Mouse (Mus musculus): ENCODE measurements around the gene Pinlyp. TPM values are rescaled to one million over a fixed set of nuclear protein-coding genes. Genes with fewer than 3 reads are reported as not detected.

Gene Pinlyp
- total RNA-seq, 2 experiments from 2014 or later, result not detected

Other genes with a start within 250 kb of the Pinlyp start
- 1 to 10 TPM; 2.2 to 2.6 TPM for gene Zfp61, start 244.9 kb downstream of the Pinlyp start, total RNA-seq (2021)
- 1 to 10 TPM; 1.7 to 2.1 TPM for gene Zfp94, start 229.5 kb downstream of the Pinlyp start, total RNA-seq (2021)
- not detected for gene Tescl, start 212.2 kb downstream of the Pinlyp start, total RNA-seq (2021)
- gene Lypd5, start 196.9 kb downstream of the Pinlyp start, total RNA-seq (2021), result not detected
- gene Kcnn4, start 175.9 kb downstream of the Pinlyp start, total RNA-seq (2021), result under 1 TPM; 0.46 to 0.50 TPM
- 10 to 100 TPM; 10.3 to 11.0 TPM for gene Smg9, start 146.5 kb downstream of the Pinlyp start, total RNA-seq (2021)
- not detected for gene Irgc1, start 93.8 kb downstream of the Pinlyp start, total RNA-seq (2021)
- 1 to 10 TPM in 1 of 2 experiments, under 1 TPM in 1; 0.87 to 1.4 TPM for gene Plaur, start 83.6 kb downstream of the Pinlyp start, total RNA-seq (2021)
- gene Cadm4, start 64.1 kb downstream of the Pinlyp start, total RNA-seq (2021), result 1 to 10 TPM; 2.3 to 3.4 TPM
- 1 to 10 TPM; 4.1 to 4.5 TPM for gene Zfp428, start 39.1 kb downstream of the Pinlyp start, total RNA-seq (2021)
- not detected for gene AC161166.1, start 33.7 kb downstream of the Pinlyp start, total RNA-seq (2021)
- 10 to 100 TPM; 11.5 to 16.2 TPM for gene Irgq, start 15.4 kb downstream of the Pinlyp start, total RNA-seq (2021)
- 10 to 100 TPM; 16.5 to 20.1 TPM for gene Xrcc1, start 171 bp upstream of the Pinlyp start, total RNA-seq (2021)
- 10 to 100 TPM; 25.5 to 29.0 TPM for gene Ethe1, start 41.4 kb upstream of the Pinlyp start, total RNA-seq (2021)
- gene Zfp575, start 41.5 kb upstream of the Pinlyp start, total RNA-seq (2021), result under 1 TPM in 1 of 2 experiments, not detected in 1; 0.09 TPM
- under 1 TPM; 0.34 to 0.64 TPM for gene Phldb3, start 64.6 kb upstream of the Pinlyp start, total RNA-seq (2021)
- not detected for gene Lypd3, start 90.4 kb upstream of the Pinlyp start, total RNA-seq (2021)
- gene Tex101, start 130.6 kb upstream of the Pinlyp start, total RNA-seq (2021), result not detected
- not detected for gene BC049730, start 163.1 kb upstream of the Pinlyp start, total RNA-seq (2021)
- gene Gm4763, start 180.8 kb upstream of the Pinlyp start, total RNA-seq (2021), result not detected
- gene Cd177, start 214.2 kb upstream of the Pinlyp start, total RNA-seq (2021), result not detected
- gene Ceacam10, start 231.1 kb upstream of the Pinlyp start, total RNA-seq (2021), result not detected

Data from gastrocnemius, adult 18-20 months (tissue).